Mouse (Mus musculus) ES-E14 (cell line): Measurements from ENCODE around the gene Ppef2.

ENCODE experiments used
- CHD2 ChIP-seq: IDR thresholded peaks from 2 replicates; pipeline ENCODE4 v1.6.1; 2014; ENCODE audit warnings: mild to moderate bottlenecking, low read depth, low read length, inconsistent platforms
- HCFC1 ChIP-seq: IDR thresholded peaks from 2 replicates; pipeline ENCODE4 v1.6.1; 2012; ENCODE audit warnings: low read length, inconsistent platforms, borderline replicate concordance; ENCODE audit not compliant: insufficient read depth
- MAFK ChIP-seq: IDR thresholded peaks from 2 replicates; pipeline ENCODE4 v1.6.1; 2014; ENCODE audit warnings: mild to moderate bottlenecking, low read depth, low read length, inconsistent platforms; ENCODE audit not compliant: insufficient read depth
- ZNF384 ChIP-seq: IDR thresholded peaks from 2 replicates; pipeline ENCODE4 v1.6.1; 2012; ENCODE audit warnings: low read depth, low read length, inconsistent platforms

DNA sequence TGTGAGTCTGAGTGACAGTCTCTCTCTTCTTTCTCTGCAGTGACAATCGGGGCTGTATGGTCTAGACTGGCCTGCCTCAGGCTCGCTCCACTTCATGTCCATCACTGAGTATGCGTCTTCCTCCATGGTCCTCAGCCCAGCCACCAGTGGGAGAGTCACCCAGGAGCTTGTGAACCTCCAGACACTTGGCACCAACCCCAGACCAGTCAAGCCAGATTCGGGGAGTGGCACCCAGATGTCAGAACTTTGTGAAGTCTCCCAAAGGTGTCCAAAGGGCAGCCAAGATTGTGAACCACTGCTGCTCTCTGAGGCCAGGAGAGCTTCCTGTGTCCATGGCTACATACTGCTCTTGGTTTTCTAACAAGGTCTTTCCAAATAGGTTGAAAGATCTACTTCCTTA lies 43.8 kb downstream of the Ppef2 start:
- no peak for TF ChIP-seq CHD2
- no peak for TF ChIP-seq HCFC1
- TF ChIP-seq ZNF384, result no peak
- TF ChIP-seq MAFK, result no peak
